In genomic region chr15:92598380-92599295, GRCm38 (mm10) we compare ENCODE assay signal across 7 mouse cellular contexts.
A peak's percentile ranks its signal among the peaks of the same experiment; 100 is the strongest.
DNase-seq lines count a peak whose midpoint lies in the region; ATAC-seq and TF ChIP-seq lines count a peak whose summit lies in the region.

No protein-coding gene starts in this region.

- peaks cover 3% of the 10 kb centered on the region; the same call in 1 of the 2 replicates for H3K9me3 ChIP-seq in forebrain, postnatal 0 days (ENCODE audit: low read length)
- no peaks in the 10 kb centered on the region for H3K9me3 ChIP-seq in stomach, embryonic 14.5 days (ENCODE audit: control insufficient read depth, low read depth, low read length)

- peak; percentile 46; the same call in 1 of the 2 replicates for ATAC-seq in forebrain, postnatal 0 days
- ATAC-seq in stomach, embryonic 14.5 days (ENCODE audit: insufficient number of reproducible peaks, insufficient read depth, low FRiP score, low read depth), result peak; percentile 28; the same call in 1 of the 2 replicates

- H3K4me1 ChIP-seq in forebrain, postnatal 0 days (ENCODE audit: insufficient read depth), result no peaks in the 10 kb centered on the region
- 0 out of 2 replicates have a peak, but pooled peaks cover 3% of the 10 kb centered on the region for H3K4me1 ChIP-seq in stomach, embryonic 14.5 days (ENCODE audit: control insufficient read depth, insufficient read depth, low read length)

- peak overlapping the region; percentile 52 for H3K9ac ChIP-seq in forebrain, postnatal 0 days
- no peak overlapping the region for H3K9ac ChIP-seq in stomach, embryonic 14.5 days (replicated peaks; ENCODE audit: low read depth, low read length)

- H3K27me3 ChIP-seq in forebrain, postnatal 0 days (ENCODE audit: insufficient read depth, low read length), result no peaks in the 10 kb centered on the region
- no peaks in the 10 kb centered on the region for H3K27me3 ChIP-seq in stomach, embryonic 14.5 days (ENCODE audit: control insufficient read depth, insufficient read depth, low read length)

- no peaks in the 10 kb centered on the region for H3K36me3 ChIP-seq in forebrain, postnatal 0 days (ENCODE audit: insufficient read depth)
- no peaks in the 10 kb centered on the region for H3K36me3 ChIP-seq in stomach, embryonic 14.5 days (ENCODE audit: control insufficient read depth, insufficient read depth, low read length)

- peak; percentile 42 for TF ChIP-seq CTCF in forebrain, postnatal 0 days (IDR thresholded peaks at IDR 0.05; ENCODE audit: low read depth)

- H3K4me3 ChIP-seq in forebrain, postnatal 0 days (ENCODE audit: low read depth, low read length), result peak overlapping the region; percentile 40
- peak overlapping the region; percentile 15; the same call in 1 of the 2 replicates for H3K4me3 ChIP-seq in stomach, embryonic 14.5 days (ENCODE audit: low read depth, low read length)

- H3K27ac ChIP-seq in forebrain, postnatal 0 days (ENCODE audit: low read depth, low read length), result peak overlapping the region; percentile 72
- H3K27ac ChIP-seq in stomach, embryonic 14.5 days (ENCODE audit: low read length), result no peak overlapping the region

- under 1% methylated on average over 18 of the region's 18 CpGs for WGBS in forebrain, postnatal 0 days
- WGBS in stomach, embryonic 14.5 days, result 2% methylated on average over 18 of the region's 18 CpGs

- peak overlapping the region; percentile 67 for H3K4me2 ChIP-seq in forebrain, postnatal 0 days (ENCODE audit: low read depth)
- H3K4me2 ChIP-seq in stomach, embryonic 14.5 days (replicated peaks; ENCODE audit: low read depth, low read length), result peak overlapping the region; percentile 40

- peak; percentile 50 for DNase-seq in left cerebral cortex, postnatal 4 days
- no peak for DNase-seq in left cerebral cortex, postnatal 36 days (ENCODE audit: low spot score in 2 of 2)
- DNase-seq in embryo, embryonic 9.5 days (ENCODE audit: extremely low spot score), result peak; percentile 30
- DNase-seq in forebrain, postnatal 0 days, result peak; percentile 72
- DNase-seq in kidney, postnatal 14 days, result peak; percentile 14
- DNase-seq in thymus, postnatal 10 days (ENCODE audit: low spot score in 2 of 2), result no peak

- intact Hi-C loops in left cerebral cortex, postnatal 4 days (cut with DNase I), result loop anchor here (10.0 kb wide), 1 partner anchor 616 kb away; no protein-coding TSS in a partner anchor
- intact Hi-C loops in left cerebral cortex, postnatal 36 days (cut with DNase I), result loop anchor here (5.0 to 10.0 kb wide), 2 partner anchors 154 to 619 kb away; no protein-coding TSS in a partner anchor

Comparison
In these comparisons a context has a peak if more than half of its experiments do, and no peak if none do; other contexts are left out.
1. DNase-seq: peak in left cerebral cortex, postnatal 4 days (single experiment), embryo, embryonic 9.5 days (single experiment), forebrain, postnatal 0 days (single experiment) and kidney, postnatal 14 days (single experiment); none in left cerebral cortex, postnatal 36 days (0 of 2) and thymus, postnatal 10 days (0 of 2).